Mouse (Mus musculus): ENCODE data around the gene Adad1.

Adad1 gene

GRCm38 (mm10) chr3:37063406-37063805 lies at the start of gene Adad1:
TSS of gene Adad1 (plus strand) at chr3:37063527.
- no peak for DNase-seq

GRCm38 (mm10) chr3:37037979-37038378 lies 25.3 kb upstream of the Adad1 start:
- DNase-seq: no peak

GRCm38 (mm10) chr3:37039811-37040210 lies 23.5 kb upstream of the Adad1 start:
- no peak for DNase-seq

- DNase-seq: no peak
Observed at GRCm38 (mm10) chr3:37051491-37051890, 11.8 kb upstream of the Adad1 start.

- DNase-seq: peak; percentile 12
Observed at GRCm38 (mm10) chr3:37073211-37073610, 9.9 kb downstream of the Adad1 start.

- DNase-seq: no peak
Observed at GRCm38 (mm10) chr3:37084860-37085259, 21.5 kb downstream of the Adad1 start.

GRCm38 (mm10) chr3:37090721-37091120 lies 27.4 kb downstream of the Adad1 start:
- no peak for DNase-seq

GRCm38 (mm10) chr3:37125655-37126054 lies 62.3 kb downstream of the Adad1 start, which contains the start of gene Il2:
TSS of gene Il2 (minus strand) at chr3:37125959.
- DNase-seq: peak; percentile 18

GRCm38 (mm10) chr3:37126162-37126561 lies 62.8 kb downstream of the Adad1 start:
- DNase-seq: no peak

GRCm38 (mm10) chr3:37128269-37128668 lies 64.9 kb downstream of the Adad1 start:
- DNase-seq: no peak

- no peak for DNase-seq
Observed at GRCm38 (mm10) chr3:37129063-37129462, 65.7 kb downstream of the Adad1 start.

GRCm38 (mm10) chr3:37137231-37137630 lies 73.9 kb downstream of the Adad1 start:
- no peak for DNase-seq

GRCm38 (mm10) chr3:37139192-37139591 lies 75.9 kb downstream of the Adad1 start:
- DNase-seq: no peak

GRCm38 (mm10) chr3:37140168-37140906 lies 77.0 kb downstream of the Adad1 start:
- DNase-seq: no peak

- no peak for DNase-seq
Observed at GRCm38 (mm10) chr3:37141827-37142226, 78.5 kb downstream of the Adad1 start.

GRCm38 (mm10) chr3:37144979-37145378 lies 81.7 kb downstream of the Adad1 start:
- no peak for DNase-seq

GRCm38 (mm10) chr3:37146406-37146805 lies 83.1 kb downstream of the Adad1 start:
- no peak for DNase-seq

GRCm38 (mm10) chr3:37146810-37147209 lies 83.5 kb downstream of the Adad1 start:
- DNase-seq: no peak

GRCm38 (mm10) chr3:37152274-37152673 lies 88.9 kb downstream of the Adad1 start:
- DNase-seq: peak; percentile 22

- DNase-seq: no peak
Observed at GRCm38 (mm10) chr3:37153004-37153403, 89.7 kb downstream of the Adad1 start.

GRCm38 (mm10) chr3:37154396-37154795 lies 91.1 kb downstream of the Adad1 start:
- DNase-seq: no peak

GRCm38 (mm10) chr3:37157082-37157481 lies 93.8 kb downstream of the Adad1 start:
- no peak for DNase-seq

GRCm38 (mm10) chr3:37158246-37158645 lies 94.9 kb downstream of the Adad1 start:
- no peak for DNase-seq

- no peak for DNase-seq
Observed at GRCm38 (mm10) chr3:37161096-37161495, 97.8 kb downstream of the Adad1 start.

GRCm38 (mm10) chr3:37169283-37169682 lies 106.0 kb downstream of the Adad1 start:
- no peak for DNase-seq

Measured in thymus, postnatal 14 days (tissue).